Mouse (Mus musculus) left cerebral cortex, adult 8-10 months (tissue): ENCODE data around the gene L2hgdh. TPM values are rescaled to one million over a fixed set of nuclear protein-coding genes. Genes with fewer than 3 reads are reported as not detected.
"Not testable (repeated sequence)": the region's sequence is repeated elsewhere in the genome, so short reads cannot be mapped to it uniquely, and the experiment has no call there.

Experiments
- DNase-seq, 2 experiments: peaks; one replicate each; pipeline ENCODE4 v3.0.0; 2022; ENCODE audit warnings: low spot score in 2 of 2
- microRNA-seq, 2 experiments: library from miRNA; unstranded; fragments of <30 nt; microRNA quantifications; one replicate each; pipeline ENCODE4 v1.2.0; 2022
- total RNA-seq, 4 experiments: library from RNA; stranded (reverse); gene quantifications; 2 replicates each; pipeline ENCODE4 v1.2.4; 2022

L2hgdh gene
- total RNA-seq, 4 experiments from 2014 or later = 16.7 to 19.2 (median 18.5) TPM

DNA sequence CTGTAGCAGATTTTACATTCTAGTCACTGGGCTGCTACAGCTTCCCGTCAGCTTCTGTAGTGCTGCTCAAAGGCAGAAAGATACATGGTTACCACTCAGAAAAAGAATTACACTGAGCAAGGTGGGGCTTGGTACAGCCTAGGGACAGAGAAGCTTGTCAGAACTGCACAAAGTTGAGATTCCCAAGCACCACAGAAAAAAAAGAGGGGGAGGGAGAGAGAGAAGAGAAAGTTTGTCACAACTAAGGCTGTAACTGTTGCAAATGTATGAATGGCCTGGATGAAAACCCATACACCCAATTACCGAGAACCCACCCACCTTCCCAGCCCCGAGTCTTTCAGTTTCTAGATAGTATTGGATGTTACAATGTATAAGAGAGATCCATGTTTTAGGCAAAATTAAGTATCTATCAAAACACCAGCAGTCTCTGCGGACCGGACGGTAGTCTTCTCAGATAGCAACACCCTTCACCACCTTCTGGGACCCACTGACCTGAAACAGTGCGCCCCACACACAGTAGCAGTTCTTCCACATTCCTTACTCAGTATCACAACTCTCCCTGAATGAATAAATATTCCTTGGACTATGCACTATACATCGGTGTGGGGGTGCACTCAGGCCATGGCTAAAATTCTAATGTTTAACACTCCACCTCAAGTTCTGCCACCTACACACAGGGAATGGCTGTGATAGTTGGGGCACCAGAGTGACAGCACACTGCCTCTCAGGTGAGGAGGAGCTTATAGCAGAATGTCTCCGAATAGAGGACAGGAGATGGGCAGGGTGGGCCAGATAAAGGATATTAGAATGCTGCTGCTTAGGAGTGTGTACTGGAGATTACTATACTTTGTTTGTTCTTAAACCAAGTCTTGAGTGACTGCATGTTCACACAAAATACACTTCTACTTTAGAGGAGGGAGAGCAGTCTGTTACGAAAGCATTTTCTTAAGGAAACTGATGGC is 49.8 kb downstream of the L2hgdh start:
- DNase-seq = no peak

- DNase-seq = no peak
Observed at GRCm38 (mm10) chr12:69674176-69674575, 50.5 kb downstream of the L2hgdh start.

DNA sequence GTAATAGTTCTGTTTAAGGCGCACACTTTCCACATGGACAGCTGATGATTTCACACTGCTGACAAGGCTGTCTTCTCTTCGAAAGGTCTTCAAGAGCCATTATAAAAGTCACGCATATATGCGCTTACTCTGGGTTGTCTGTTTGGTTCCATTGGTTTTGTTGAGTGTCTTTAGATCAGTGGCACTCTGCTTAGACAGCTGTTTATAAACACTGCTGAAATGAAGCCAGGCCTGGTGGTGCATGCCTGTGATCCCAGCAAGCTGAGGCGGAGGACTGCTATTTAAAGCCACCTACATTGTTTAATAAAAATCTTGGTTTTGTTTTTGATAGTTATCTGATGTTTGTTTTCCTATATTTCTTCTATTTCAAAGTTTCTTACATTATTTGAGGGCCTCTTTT is 58.0 kb downstream of the L2hgdh start:
- DNase-seq = no peak

GRCm38 (mm10) chr12:69661658-69662057 is 63.0 kb downstream of the L2hgdh start:
- no peak for DNase-seq

DNA sequence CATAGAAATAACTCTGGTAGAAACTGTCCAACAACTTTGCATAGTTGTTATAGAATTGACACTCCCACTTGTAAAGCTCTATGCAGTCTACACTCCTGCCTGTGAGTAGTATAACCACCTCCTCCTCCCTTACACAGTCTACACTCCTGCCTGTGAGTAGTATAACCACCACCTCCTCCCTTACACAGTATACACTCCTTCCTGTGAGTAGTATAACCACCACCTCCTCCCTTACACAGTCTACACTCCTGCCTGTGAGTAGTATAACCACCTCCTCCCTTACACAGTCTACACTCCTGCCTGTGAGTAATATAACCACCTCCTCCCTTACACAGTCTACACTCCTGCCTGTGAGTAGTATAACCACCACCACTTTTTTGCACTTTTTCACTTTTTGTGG is 70.7 kb downstream of the L2hgdh start:
- DNase-seq = not testable (repeated sequence)

DNA sequence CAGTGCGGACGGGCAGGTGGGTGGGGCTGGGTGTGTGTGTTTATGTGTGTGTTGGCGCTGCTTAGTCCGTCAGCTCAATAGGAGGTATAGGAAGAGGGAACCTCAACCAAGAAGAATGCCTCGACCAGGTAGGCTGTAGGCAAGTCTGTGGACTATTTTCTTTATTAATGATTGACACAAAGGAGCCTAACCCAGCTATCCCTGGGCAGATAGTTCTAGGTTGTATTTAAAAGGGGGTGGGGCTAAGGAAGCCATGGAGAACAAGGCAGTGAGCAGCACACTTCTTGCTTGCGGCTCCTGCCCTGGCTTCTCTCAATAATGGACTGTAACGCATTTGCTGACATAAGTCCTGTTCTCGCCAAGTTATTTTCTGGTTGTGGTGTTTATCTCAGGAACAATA is 75.2 kb downstream of the L2hgdh start:
- no peak for DNase-seq

GRCm38 (mm10) chr12:69645821-69646616 is 78.7 kb downstream of the L2hgdh start:
- no peak for DNase-seq

DNA sequence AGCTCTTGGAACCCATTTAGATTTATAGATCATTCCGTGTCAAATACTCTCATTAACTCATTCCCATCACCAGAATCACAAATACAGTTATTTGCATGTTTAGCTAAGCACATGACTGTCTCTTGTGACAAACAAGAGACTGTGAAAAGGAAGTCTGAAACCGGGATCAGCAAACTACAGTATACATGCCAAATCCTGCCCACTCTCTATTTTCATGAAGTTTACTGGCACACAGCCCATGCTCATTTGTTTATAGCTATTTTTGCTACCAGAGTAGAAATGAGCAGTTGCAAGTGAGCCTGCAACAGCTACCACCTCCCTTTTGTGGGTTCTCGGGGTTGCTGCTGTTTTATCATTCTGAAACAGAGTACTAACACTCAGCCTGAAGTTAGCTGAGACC is 79.8 kb downstream of the L2hgdh start:
- peak in 1 of 2 experiments; percentile 48 for DNase-seq

- DNase-seq = no peak
Observed at GRCm38 (mm10) chr12:69642877-69643276, 81.8 kb downstream of the L2hgdh start.

Small RNAs within 50 kb of the gene (microRNA-seq; reads per million reads assigned to microRNA genes)
- 0 reads per million in 2 experiments for gene Mir681

Other genes with a start within 250 kb of the L2hgdh start
- gene Vcpkmt, start 141.8 kb downstream of the L2hgdh start, total RNA-seq = 10 to 100 TPM; 19.5 to 23.6 (median 22.3) TPM
- gene Sos2, start 43.0 kb downstream of the L2hgdh start, total RNA-seq = 10 to 100 TPM; 33.1 to 42.4 (median 36.6) TPM
- 10 to 100 TPM; 27.7 to 33.8 (median 30.7) TPM for gene Atp5s, start 77 bp upstream of the L2hgdh start, total RNA-seq
- 10 to 100 TPM; 40.5 to 42.0 (median 41.6) TPM for gene Cdkl1, start 66.4 kb upstream of the L2hgdh start, total RNA-seq
- gene Atl1, start 167.7 kb upstream of the L2hgdh start, total RNA-seq = 100 to 1,000 TPM; 216 to 228 (median 225) TPM
- gene Map4k5, start 168.3 kb upstream of the L2hgdh start, total RNA-seq = 10 to 100 TPM; 38.6 to 43.3 (median 39.3) TPM